Mouse (Mus musculus): ENCODE measurements at regions not wholly inside any gene's neighbourhood (a gene's known extent, or its start where the extent isn't known, plus 50 kb on each side); places are given as distances from the start of the nearest gene placed in this dataset.

DNA sequence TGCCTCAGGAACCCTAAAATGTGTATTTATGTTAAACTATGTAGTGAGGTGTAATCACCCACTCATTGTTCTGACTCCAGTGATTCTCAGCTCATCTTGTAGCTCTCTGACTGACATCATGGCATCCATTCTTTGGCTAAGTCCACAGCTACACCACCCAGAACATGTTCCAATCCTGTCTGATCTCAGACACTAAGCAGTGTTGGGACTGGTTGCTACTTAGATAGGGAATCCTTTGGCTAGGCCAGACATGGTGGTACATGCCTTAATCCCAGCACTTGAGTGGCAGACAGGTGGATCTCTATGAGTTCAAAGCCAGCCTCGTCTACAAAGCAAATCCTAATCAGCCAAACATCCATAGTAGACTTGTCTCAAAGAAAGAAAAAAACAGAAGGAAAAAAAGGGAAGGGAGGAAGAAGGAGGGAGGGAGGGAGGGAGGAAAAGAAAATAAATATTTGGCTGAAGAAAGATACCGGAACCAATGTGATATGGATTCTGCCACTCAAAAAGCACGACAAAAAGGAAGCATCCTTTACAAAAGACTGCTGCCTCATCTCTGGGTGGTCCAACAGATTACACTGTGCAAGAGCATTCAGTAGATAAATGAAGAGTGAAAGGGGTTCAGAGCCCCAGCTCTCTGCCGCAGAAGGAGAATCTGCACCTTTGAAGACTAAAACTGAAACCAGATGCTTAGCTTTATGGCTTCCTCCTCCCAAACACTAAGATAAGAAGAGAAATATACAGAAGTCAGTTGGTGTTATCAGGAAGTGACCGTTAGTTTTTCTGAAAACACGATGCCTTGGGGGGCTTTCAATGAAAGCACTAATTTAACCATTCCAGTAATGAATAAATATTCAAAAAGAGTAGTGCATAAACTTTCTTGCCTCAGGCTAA lies 51.5 kb upstream of the Med13 start:
- Histone ChIP-seq H3K27me3 (ENCODE audit: insufficient read depth, low read length) (0 out of 2 replicates have a peak, but pooled peaks cover 1% of the 10 kb centered on the region), H3K4me1 (replicated peaks; ENCODE audit: low read depth, low read length) (peaks cover 29% of the 10 kb centered on the region), H3K36me3 (ENCODE audit: insufficient read depth, low read length) (no peaks in the 10 kb centered on the region), H3K4me3 (replicated peaks; ENCODE audit: low read length) (no peak overlapping the region), H3K9me3 (ENCODE audit: low read length) (no peaks in the 10 kb centered on the region)
- no peak for TF ChIP-seq CTCF (conservative IDR thresholded peaks at IDR 0.05; ENCODE audit: low read length)
- no peak for TF ChIP-seq POU5F1 (IDR thresholded peaks at IDR 0.05; ENCODE audit: borderline replicate concordance, low read length)
- TF ChIP-seq NANOG (IDR thresholded peaks at IDR 0.05; ENCODE audit: borderline replicate concordance, low read length): no peak

DNA sequence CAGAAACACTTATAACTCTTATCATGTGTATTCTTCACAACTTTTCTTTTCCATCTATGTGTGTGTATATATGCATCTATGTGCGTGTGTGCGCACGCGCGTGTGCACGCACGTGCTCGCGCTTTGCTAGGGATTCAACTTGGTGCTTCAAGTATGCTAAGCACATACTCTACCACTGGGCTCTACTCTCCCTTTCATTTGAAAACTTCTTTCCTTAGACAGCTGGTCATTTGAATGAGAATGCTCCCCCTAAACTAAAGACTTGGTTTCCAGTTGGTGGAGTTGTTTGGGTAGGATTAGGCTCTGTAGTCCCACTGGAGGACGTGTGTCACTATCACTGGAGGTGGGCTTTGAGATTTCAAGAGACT lies 52.2 kb upstream of the Med13 start:
- TF ChIP-seq POU5F1 (IDR thresholded peaks at IDR 0.05; ENCODE audit: borderline replicate concordance, low read length) (peak; percentile 28; the same call in 1 of the 2 replicates), NANOG (IDR thresholded peaks at IDR 0.05; ENCODE audit: borderline replicate concordance, low read length) (no peak)
- no peaks in the 10 kb centered on the region for H3K36me3 ChIP-seq (ENCODE audit: insufficient read depth, low read length)

DNA sequence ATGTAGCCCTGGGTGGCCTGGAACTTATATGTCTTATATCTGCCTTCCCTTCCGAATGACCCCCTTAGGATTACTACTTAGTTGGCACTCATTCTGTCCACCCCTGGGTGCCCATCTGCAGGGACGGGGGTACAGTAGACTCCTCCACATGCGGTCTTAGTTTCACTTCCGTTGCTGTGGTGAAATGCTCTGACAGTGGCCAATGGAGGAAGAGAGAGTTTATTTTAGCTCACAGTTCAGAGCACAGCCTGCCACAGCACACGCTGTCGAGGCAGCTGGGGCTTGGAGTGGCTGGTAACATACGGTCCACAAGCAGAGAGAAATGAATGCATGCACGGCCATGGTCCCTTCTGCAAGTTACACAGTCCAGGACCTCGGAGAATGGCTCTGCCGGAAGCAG lies 53.1 kb upstream of the Med13 start:
- peaks cover 21% of the 10 kb centered on the region for H3K4me1 ChIP-seq (replicated peaks; ENCODE audit: low read depth, low read length)
- H3K36me3 ChIP-seq (ENCODE audit: insufficient read depth, low read length): no peaks in the 10 kb centered on the region
- TF ChIP-seq CTCF (conservative IDR thresholded peaks at IDR 0.05; ENCODE audit: low read length): no peak
- H3K9me3 ChIP-seq (ENCODE audit: low read length): no peaks in the 10 kb centered on the region
- H3K27me3 ChIP-seq (ENCODE audit: insufficient read depth, low read length): no peaks in the 10 kb centered on the region
- no peak overlapping the region for H3K4me3 ChIP-seq (replicated peaks; ENCODE audit: low read length)

More for the DNA sequence above, 52.2 kb upstream of the Med13 start:
- H3K27me3 ChIP-seq (ENCODE audit: insufficient read depth, low read length): no peaks in the 10 kb centered on the region
- H3K4me1 ChIP-seq (replicated peaks; ENCODE audit: low read depth, low read length): peaks cover 25% of the 10 kb centered on the region
- no peaks in the 10 kb centered on the region for H3K9me3 ChIP-seq (ENCODE audit: low read length)
- H3K4me3 ChIP-seq (replicated peaks; ENCODE audit: low read length): no peak overlapping the region

DNA sequence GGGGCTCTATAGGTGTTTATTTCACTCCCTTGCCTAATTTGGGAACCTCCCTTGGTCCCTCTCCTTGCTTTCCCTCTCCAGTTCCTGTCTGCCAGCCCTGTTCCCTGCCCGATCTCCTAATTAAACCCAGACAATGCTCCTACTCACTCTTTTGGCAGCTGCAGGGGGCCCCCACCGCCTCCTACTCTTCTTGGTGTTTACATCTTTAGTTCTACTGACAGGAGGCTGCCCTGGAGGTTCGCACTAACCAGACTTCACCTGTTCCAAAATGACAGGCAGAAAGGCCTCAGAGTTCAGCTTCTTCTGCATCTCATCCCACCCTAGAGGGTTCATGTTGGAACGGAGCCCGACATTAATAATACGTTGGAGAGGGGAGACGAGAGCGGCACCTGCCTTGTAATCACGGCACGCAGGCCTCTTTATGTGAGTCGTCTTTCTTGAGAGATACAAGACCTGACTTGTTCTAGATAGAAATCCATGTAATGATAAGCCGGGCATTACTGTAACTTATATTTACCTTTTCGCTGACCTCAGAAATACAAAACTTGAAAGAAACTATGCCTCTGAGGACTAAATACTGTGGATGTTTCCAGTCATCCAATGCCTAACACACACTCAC lies 55.5 kb upstream of the Med13 start:
- H3K27me3 ChIP-seq (ENCODE audit: insufficient read depth, low read length): no peaks in the 10 kb centered on the region
- H3K4me1 ChIP-seq (replicated peaks; ENCODE audit: low read depth, low read length): peaks cover 21% of the 10 kb centered on the region
- no peaks in the 10 kb centered on the region for H3K36me3 ChIP-seq (ENCODE audit: insufficient read depth, low read length)
- TF ChIP-seq NANOG (IDR thresholded peaks at IDR 0.05; ENCODE audit: borderline replicate concordance, low read length): no peak
- TF ChIP-seq CTCF (conservative IDR thresholded peaks at IDR 0.05; ENCODE audit: low read length): no peak
- no peak for TF ChIP-seq POU5F1 (IDR thresholded peaks at IDR 0.05; ENCODE audit: borderline replicate concordance, low read length)
- H3K4me3 ChIP-seq (replicated peaks; ENCODE audit: low read length): peak overlapping the region; percentile 23; the same call in 1 of the 2 replicates
- no peaks in the 10 kb centered on the region for H3K9me3 ChIP-seq (ENCODE audit: low read length)

DNA sequence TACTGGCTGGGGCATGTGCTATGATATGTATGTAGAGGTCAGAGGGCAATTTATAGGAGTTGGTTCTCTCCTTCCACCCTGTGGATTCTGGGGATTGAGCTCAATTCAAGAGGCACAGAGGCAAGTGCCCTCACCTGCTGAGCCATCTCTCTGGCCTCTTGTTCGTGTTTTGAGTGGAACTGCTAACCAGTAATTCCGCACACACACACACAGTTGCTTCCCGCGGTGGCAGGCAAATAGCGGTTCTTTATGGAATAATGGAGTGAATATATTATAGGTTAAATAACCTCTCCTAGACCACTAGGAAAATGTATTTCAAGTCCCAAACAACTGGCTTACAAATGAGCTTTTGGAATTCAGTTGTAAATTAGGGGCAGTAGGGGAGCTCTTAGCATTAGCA lies 59.1 kb upstream of the Med13 start:
- H3K4me3 ChIP-seq (replicated peaks; ENCODE audit: low read length): no peak overlapping the region
- H3K4me1 ChIP-seq (replicated peaks; ENCODE audit: low read depth, low read length): peaks cover 12% of the 10 kb centered on the region
- no peak for TF ChIP-seq CTCF (conservative IDR thresholded peaks at IDR 0.05; ENCODE audit: low read length)
- TF ChIP-seq POU5F1 (IDR thresholded peaks at IDR 0.05; ENCODE audit: borderline replicate concordance, low read length): no peak
- H3K36me3 ChIP-seq (ENCODE audit: insufficient read depth, low read length): no peaks in the 10 kb centered on the region
- no peaks in the 10 kb centered on the region; the same call in 1 of the 2 replicates for H3K27me3 ChIP-seq (ENCODE audit: insufficient read depth, low read length)
- no peaks in the 10 kb centered on the region for H3K9me3 ChIP-seq (ENCODE audit: low read length)

DNA sequence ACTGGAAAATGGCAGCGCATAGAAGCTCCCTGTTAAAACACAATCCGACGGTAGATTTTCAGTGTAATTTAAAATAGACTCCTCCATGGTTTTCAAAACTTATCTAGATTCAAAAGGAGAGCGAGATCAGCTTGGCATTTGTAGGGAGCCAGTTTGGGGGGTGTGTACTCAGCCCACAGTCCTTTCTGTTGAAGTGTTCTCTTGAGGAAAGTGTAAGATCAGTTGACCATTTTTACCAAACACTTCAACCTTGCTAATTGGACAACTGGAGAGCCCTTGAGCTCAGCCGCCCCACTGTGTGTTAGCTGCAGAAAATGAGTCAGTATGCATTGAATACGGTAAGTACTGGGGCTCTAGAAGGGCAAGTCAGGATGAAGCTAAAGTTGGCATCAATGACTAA lies 59.8 kb upstream of the Med13 start:
- Histone ChIP-seq H3K4me1 (replicated peaks; ENCODE audit: low read depth, low read length) (peaks cover 9% of the 10 kb centered on the region), H3K27me3 (ENCODE audit: insufficient read depth, low read length) (no peaks in the 10 kb centered on the region; the same call in 1 of the 2 replicates), H3K9me3 (ENCODE audit: low read length) (no peaks in the 10 kb centered on the region), H3K36me3 (ENCODE audit: insufficient read depth, low read length) (no peaks in the 10 kb centered on the region), H3K4me3 (replicated peaks; ENCODE audit: low read length) (no peak overlapping the region)
- TF ChIP-seq POU5F1 (IDR thresholded peaks at IDR 0.05; ENCODE audit: borderline replicate concordance, low read length): no peak
- no peak for TF ChIP-seq NANOG (IDR thresholded peaks at IDR 0.05; ENCODE audit: borderline replicate concordance, low read length)
- no peak for TF ChIP-seq CTCF (conservative IDR thresholded peaks at IDR 0.05; ENCODE audit: low read length)

DNA sequence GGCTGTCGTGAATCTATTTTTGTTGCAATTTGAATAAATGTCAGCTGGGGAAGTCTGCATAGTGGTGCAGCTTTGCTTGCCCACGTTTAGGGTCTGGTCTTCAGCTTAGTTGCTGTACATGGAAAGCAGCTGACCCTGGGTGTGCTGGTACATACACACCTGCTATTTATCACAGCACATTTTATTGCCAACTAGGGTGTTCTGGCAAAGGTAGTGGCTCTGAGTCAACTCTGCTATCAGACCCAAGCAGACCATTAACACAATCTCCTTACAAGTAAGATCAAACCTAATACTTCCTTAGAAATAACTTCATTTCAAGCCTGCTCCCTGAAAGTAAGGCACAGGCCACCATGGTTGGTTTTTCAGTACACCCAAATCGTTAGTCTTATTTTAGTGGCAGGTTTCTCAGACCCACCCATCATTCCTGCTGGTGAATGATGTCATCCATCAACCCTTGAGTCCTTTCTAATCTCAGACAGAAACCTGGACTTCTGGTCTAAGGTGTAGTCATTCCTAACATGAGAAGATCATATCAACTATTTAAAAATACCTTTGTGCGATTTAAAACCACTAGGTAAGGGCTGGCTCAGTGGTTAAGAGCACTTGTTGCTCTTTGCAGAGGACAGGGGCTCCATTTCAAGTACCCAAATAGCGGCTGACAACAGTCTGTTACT lies 62.5 kb upstream of the Med13 start:
- no peaks in the 10 kb centered on the region for H3K9me3 ChIP-seq (ENCODE audit: low read length)
- no peak for TF ChIP-seq POU5F1 (IDR thresholded peaks at IDR 0.05; ENCODE audit: borderline replicate concordance, low read length)
- no peak for TF ChIP-seq CTCF (conservative IDR thresholded peaks at IDR 0.05; ENCODE audit: low read length)
- no peak for TF ChIP-seq NANOG (IDR thresholded peaks at IDR 0.05; ENCODE audit: borderline replicate concordance, low read length)
- no peaks in the 10 kb centered on the region for H3K4me1 ChIP-seq (replicated peaks; ENCODE audit: low read depth, low read length)
- no peaks in the 10 kb centered on the region; the same call in 1 of the 2 replicates for H3K27me3 ChIP-seq (ENCODE audit: insufficient read depth, low read length)
- H3K36me3 ChIP-seq (ENCODE audit: insufficient read depth, low read length): no peaks in the 10 kb centered on the region
- H3K4me3 ChIP-seq (replicated peaks; ENCODE audit: low read length): no peak overlapping the region

DNA sequence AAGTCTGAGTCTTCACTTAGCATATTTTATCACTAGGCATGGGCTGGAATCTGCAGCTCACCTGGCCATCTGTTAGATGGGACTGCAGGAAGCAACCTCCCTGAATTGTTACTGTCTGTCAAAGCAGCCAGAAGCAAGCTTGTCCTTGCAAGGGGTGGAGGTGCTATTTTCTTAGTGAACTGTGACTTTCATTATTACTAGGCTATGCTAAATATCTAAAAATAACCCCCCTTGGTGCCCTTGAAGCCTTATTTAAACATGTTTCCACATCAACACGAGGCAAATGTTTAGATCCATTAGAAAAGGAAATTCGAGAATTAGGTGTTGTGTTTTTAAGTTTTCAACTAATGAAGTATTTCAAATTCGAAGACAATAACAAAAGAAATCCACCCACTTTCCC lies 55.5 kb upstream of the Rnft1 start:
- H3K27me3 ChIP-seq (ENCODE audit: insufficient read depth, low read length): peaks cover 5% of the 10 kb centered on the region; the same call in 1 of the 2 replicates
- H3K4me1 ChIP-seq (replicated peaks; ENCODE audit: low read depth, low read length): no peaks in the 10 kb centered on the region
- no peaks in the 10 kb centered on the region for H3K9me3 ChIP-seq (ENCODE audit: low read length)
- no peak overlapping the region for H3K4me3 ChIP-seq (replicated peaks; ENCODE audit: low read length)
- H3K36me3 ChIP-seq (ENCODE audit: insufficient read depth, low read length): no peaks in the 10 kb centered on the region
- no peak for TF ChIP-seq NANOG (IDR thresholded peaks at IDR 0.05; ENCODE audit: borderline replicate concordance, low read length)
- TF ChIP-seq CTCF (conservative IDR thresholded peaks at IDR 0.05; ENCODE audit: low read length): no peak
- TF ChIP-seq POU5F1 (IDR thresholded peaks at IDR 0.05; ENCODE audit: borderline replicate concordance, low read length): no peak
